Mouse (Mus musculus) layer of hippocampus, adult 6 months (tissue): ENCODE results near the gene Pdzph1. TPM values are rescaled to one million over a fixed set of nuclear protein-coding genes. Genes with fewer than 3 reads are reported as not detected.

Experiments used
- long read RNA-seq, 2 experiments: library from polyadenylated mRNA; unstranded; transcript quantifications; one replicate each; pipeline ENCODE4 v2.0.0; 2019 to 2020
- polyA plus RNA-seq: library from polyadenylated mRNA; unstranded; fragments of <200 nt; fragmentation: Nextera tagmentation; gene quantifications from 2 replicates; pipeline ENCODE4 v1.2.3, GENCODE M21; 2021

Gene Pdzph1
- 3.6 and 4.1 TPM in 2 replicates for polyA plus RNA-seq
- long read RNA-seq, experiment 1, partial matches to known transcripts: 3 of 3 reads
- long read RNA-seq, experiment 1, other reads (novel, unspliced or antisense): 0 of 3 reads
- long read RNA-seq, experiment 2, partial matches to known transcripts: 5 of 7 reads
- long read RNA-seq, experiment 2, other reads (novel, unspliced or antisense): 2 of 7 reads

GRCm38 (mm10) chr17:58991275-58991674 lies at the start of gene Pdzph1:
Pdzph1 (minus strand) TSS chr17:58991375.

GRCm38 (mm10) chr17:59013091-59013459 lies 21.9 kb upstream of the Pdzph1 start, which contains the start of gene Nudt12:
Nudt12 (minus strand) TSS chr17:59013372.

Other genes with a start within 250 kb of the Pdzph1 start
- 3.2 and 3.7 TPM in 2 replicates for gene Nudt12, start 22.0 kb upstream of the Pdzph1 start, polyA plus RNA-seq